Mouse (Mus musculus) lung, embryonic 16.5 days (tissue): Measurements from ENCODE around the gene Oxa1l. TPM values are rescaled to one million over a fixed set of nuclear protein-coding genes. Genes with fewer than 3 reads are reported as not detected.

Source experiments
- ATAC-seq: fragments of 200-750 bp; cut with Nextera tagmentation; 2 replicates; pipeline ENCODE4 v1.8.0; 2017; ENCODE audit warnings: low read depth, mild to moderate bottlenecking, moderate library complexity
- H3K27ac ChIP-seq: fragments of 300-500 bp; sonication (generic); 2 replicates; pipeline ENCODE4 v1.5.1; 2014; ENCODE audit warnings: mild to moderate bottlenecking, control low read depth, low read length
- H3K27me3 ChIP-seq: fragments of 300-500 bp; sonication (generic); 2 replicates; pipeline ENCODE4 v1.6.1; 2014; ENCODE audit warnings: low read depth, low read length, mixed read lengths; ENCODE audit not compliant: control insufficient read depth, insufficient read depth
- H3K36me3 ChIP-seq: fragments of 300-500 bp; sonication (generic); 2 replicates; pipeline ENCODE4 v1.6.1; 2014; ENCODE audit warnings: low read length; ENCODE audit not compliant: control insufficient read depth, insufficient read depth
- H3K4me1 ChIP-seq: fragments of 300-500 bp; sonication (generic); replicated peaks from 2 replicates; pipeline ENCODE4 v1.6.1; 2014; ENCODE audit warnings: low read length, mixed read lengths; ENCODE audit not compliant: control insufficient read depth, insufficient read depth
- H3K4me2 ChIP-seq: fragments of 300-500 bp; sonication (generic); 2 replicates; pipeline ENCODE4 v1.6.1; 2014; ENCODE audit warnings: low read depth, low read length, control low read depth
- H3K4me3 ChIP-seq: fragments of 300-500 bp; sonication (generic); 2 replicates; pipeline ENCODE4 v1.5.1; 2014; ENCODE audit warnings: mild to moderate bottlenecking, low read length, control low read depth
- H3K9ac ChIP-seq: fragments of 300-500 bp; sonication (generic); 2 replicates; pipeline ENCODE4 v1.6.1; 2014; ENCODE audit warnings: low read length, control low read depth
- H3K9me3 ChIP-seq: fragments of 300-500 bp; sonication (generic); 2 replicates; pipeline ENCODE4 v1.6.1; 2016; ENCODE audit warnings: low read length; ENCODE audit not compliant: control insufficient read depth
- WGBS: fragments of 180-500 bp; shearing (Covaris S2); extraction: QIAGEN DNeasy Blood & Tissue Kit; methylation state at CpG from one replicate; pipeline ENCODE4 v1.1.7; 2014; 5-methylcytosine and 5-hydroxymethylcytosine counted together
- polyA plus RNA-seq: library from polyadenylated mRNA; unstranded; fragments of >200 nt; fragmentation: Nextera tagmentation; extraction: Ambion mirVana; gene quantifications from 2 replicates; pipeline ENCODE4 v1.2.1, GENCODE M21; 2015

Oxa1l gene
- polyA plus RNA-seq, 1 experiment from 2014 or later = 40.3 TPM

GRCm38 (mm10) chr14:54412000-54412576 lies 51.5 kb downstream of the Oxa1l start:
- H3K4me1 ChIP-seq = peaks cover 35% of the 10 kb centered on the region
- H3K9ac ChIP-seq = no peak overlapping the region
- H3K4me3 ChIP-seq = no peak overlapping the region
- 71% methylated on average over 9 of the region's 9 CpGs for WGBS
- H3K9me3 ChIP-seq = no peaks in the 10 kb centered on the region
- no peaks in the 10 kb centered on the region for H3K36me3 ChIP-seq
- H3K4me2 ChIP-seq = no peak overlapping the region
- ATAC-seq = no peak
- no peaks in the 10 kb centered on the region for H3K27me3 ChIP-seq
- no peak overlapping the region for H3K27ac ChIP-seq

- H3K36me3 ChIP-seq = no peaks in the 10 kb centered on the region
- H3K27me3 ChIP-seq = no peaks in the 10 kb centered on the region
- H3K4me3 ChIP-seq = peak overlapping the region; percentile 33; the same call in 1 of the 2 replicates
- H3K9me3 ChIP-seq = no peaks in the 10 kb centered on the region
- H3K27ac ChIP-seq = peak overlapping the region; percentile 93
- ATAC-seq = no peak
- WGBS = 49% methylated on average over 2 of the region's 2 CpGs
- H3K4me1 ChIP-seq = peaks cover 41% of the 10 kb centered on the region
- peak overlapping the region; percentile 51 for H3K4me2 ChIP-seq
- H3K9ac ChIP-seq = peak overlapping the region; percentile 16; the same call in 1 of the 2 replicates
Observed at GRCm38 (mm10) chr14:54412629-54413170, 52.1 kb downstream of the Oxa1l start.

- peak overlapping the region; percentile 23 for H3K9ac ChIP-seq
- peak overlapping the region; percentile 33 for H3K4me3 ChIP-seq
- peak overlapping the region; percentile 51 for H3K4me2 ChIP-seq
- 8% methylated on average over 18 of the region's 18 CpGs for WGBS
- H3K4me1 ChIP-seq = peaks cover 41% of the 10 kb centered on the region
- peak overlapping the region; percentile 93 for H3K27ac ChIP-seq
- H3K27me3 ChIP-seq = no peaks in the 10 kb centered on the region
- no peaks in the 10 kb centered on the region for H3K9me3 ChIP-seq
- peak; percentile 56 for ATAC-seq
- H3K36me3 ChIP-seq = no peaks in the 10 kb centered on the region
Observed at GRCm38 (mm10) chr14:54413877-54414700, 53.5 kb downstream of the Oxa1l start.

GRCm38 (mm10) chr14:54415241-54416020 lies 54.8 kb downstream of the Oxa1l start:
- H3K27me3 ChIP-seq = no peaks in the 10 kb centered on the region
- 20% methylated on average over 13 of the region's 13 CpGs for WGBS
- no peak overlapping the region for H3K9ac ChIP-seq
- peaks cover 33% of the 10 kb centered on the region for H3K4me1 ChIP-seq
- peak; percentile 64 for ATAC-seq
- H3K4me3 ChIP-seq = no peak overlapping the region
- H3K36me3 ChIP-seq = no peaks in the 10 kb centered on the region
- no peaks in the 10 kb centered on the region for H3K9me3 ChIP-seq
- 0 out of 2 replicates have a peak overlapping the region, but pooled peaks have one; percentile 2 for H3K4me2 ChIP-seq
- peak overlapping the region; percentile 93 for H3K27ac ChIP-seq

- peaks cover 33% of the 10 kb centered on the region for H3K4me1 ChIP-seq
- no peak overlapping the region for H3K4me3 ChIP-seq
- no peak overlapping the region for H3K9ac ChIP-seq
- no peak for ATAC-seq
- 42% methylated on average over 5 of the region's 5 CpGs for WGBS
- no peak overlapping the region for H3K4me2 ChIP-seq
- H3K9me3 ChIP-seq = no peaks in the 10 kb centered on the region
- no peaks in the 10 kb centered on the region for H3K27me3 ChIP-seq
- H3K36me3 ChIP-seq = no peaks in the 10 kb centered on the region
- H3K27ac ChIP-seq = peak overlapping the region; percentile 19
Observed at GRCm38 (mm10) chr14:54416229-54416775, 55.7 kb downstream of the Oxa1l start.

- Histone ChIP-seq H3K4me1 (peaks cover 33% of the 10 kb centered on the region), H3K4me2 (no peak overlapping the region), H3K27me3 (no peaks in the 10 kb centered on the region), H3K27ac (peak overlapping the region; percentile 19), H3K36me3 (no peaks in the 10 kb centered on the region), H3K9ac (no peak overlapping the region), H3K9me3 (no peaks in the 10 kb centered on the region), H3K4me3 (no peak overlapping the region)
- no peak for ATAC-seq
- WGBS = 79% methylated on average over 4 of the region's 4 CpGs
Observed at GRCm38 (mm10) chr14:54416830-54417229, 56.2 kb downstream of the Oxa1l start.

GRCm38 (mm10) chr14:54417623-54418081 lies 57.0 kb downstream of the Oxa1l start, which contains the start of gene Slc7a7:
Slc7a7 (minus strand) TSS chr14:54417780.
- no peak for ATAC-seq
- no peaks in the 10 kb centered on the region for H3K36me3 ChIP-seq
- peak within 1 kb of the TSS; percentile 52; the same call in 1 of the 2 replicates for H3K9ac ChIP-seq
- H3K4me1 ChIP-seq = peaks cover 33% of the 10 kb centered on the region
- peak within 1 kb of the TSS; percentile 32 for H3K4me2 ChIP-seq
- peak within 1 kb of the TSS; percentile 19 for H3K27ac ChIP-seq
- H3K27me3 ChIP-seq = no peaks in the 10 kb centered on the region
- WGBS = 7% methylated on average over 19 of the region's 19 CpGs
- no peaks in the 10 kb centered on the region for H3K9me3 ChIP-seq
- peak within 1 kb of the TSS; percentile 11 for H3K4me3 ChIP-seq
